Mouse (Mus musculus) A20 (cell line): ENCODE data around the gene Jmjd1c.

Source experiments
- DNase-seq: peaks from one replicate; pipeline ENCODE4 v3.0.0-alpha.2; 2011; ENCODE audit warnings: low read depth, low spot score

Jmjd1c gene

GRCm38 (mm10) chr10:67126859-67127758, 31.2 kb downstream of the Jmjd1c start:
- DNase-seq = peak; percentile 63

- no peak for DNase-seq
These were observed 33.6 kb downstream of the Jmjd1c start for GRCm38 (mm10) chr10:67129531-67129930.

GRCm38 (mm10) chr10:67131709-67132108, 35.8 kb downstream of the Jmjd1c start:
- DNase-seq = no peak

GRCm38 (mm10) chr10:67134322-67134721, 38.4 kb downstream of the Jmjd1c start:
- peak; percentile 24 for DNase-seq

- DNase-seq = peak; percentile 29
These were observed 41.5 kb downstream of the Jmjd1c start for GRCm38 (mm10) chr10:67137437-67137836.

- no peak for DNase-seq
These were observed 47.7 kb downstream of the Jmjd1c start for GRCm38 (mm10) chr10:67143661-67144060.

GRCm38 (mm10) chr10:67144269-67144668, 48.3 kb downstream of the Jmjd1c start:
- DNase-seq = no peak

GRCm38 (mm10) chr10:67145623-67146022, 49.7 kb downstream of the Jmjd1c start:
- DNase-seq = no peak

- DNase-seq = no peak
These were observed 55.8 kb downstream of the Jmjd1c start for GRCm38 (mm10) chr10:67151766-67152165.

GRCm38 (mm10) chr10:67154647-67155046, 58.7 kb downstream of the Jmjd1c start:
- DNase-seq = no peak

- no peak for DNase-seq
These were observed 78.1 kb downstream of the Jmjd1c start for GRCm38 (mm10) chr10:67174049-67174448.

GRCm38 (mm10) chr10:67176031-67176430, 80.1 kb downstream of the Jmjd1c start:
- no peak for DNase-seq

- DNase-seq = no peak
These were observed 81.0 kb downstream of the Jmjd1c start for GRCm38 (mm10) chr10:67176932-67177331.

- DNase-seq = peak; percentile 54
These were observed 81.5 kb downstream of the Jmjd1c start for GRCm38 (mm10) chr10:67177410-67177809.

GRCm38 (mm10) chr10:67180021-67180420, 84.1 kb downstream of the Jmjd1c start:
- peak; percentile 53 for DNase-seq

- DNase-seq = peak; percentile 82
These were observed 84.9 kb downstream of the Jmjd1c start for GRCm38 (mm10) chr10:67180799-67181198.

- peak; percentile 71 for DNase-seq
These were observed 86.7 kb downstream of the Jmjd1c start for GRCm38 (mm10) chr10:67182651-67183050.

- no peak for DNase-seq
These were observed 87.2 kb downstream of the Jmjd1c start for GRCm38 (mm10) chr10:67183086-67183485.

GRCm38 (mm10) chr10:67184441-67185070, 88.6 kb downstream of the Jmjd1c start:
- peak; percentile 55 for DNase-seq

- DNase-seq = peak; percentile 92
These were observed 89.7 kb downstream of the Jmjd1c start for GRCm38 (mm10) chr10:67185491-67186081.

GRCm38 (mm10) chr10:67186489-67186888, 90.6 kb downstream of the Jmjd1c start:
- peak; percentile 60 for DNase-seq

- DNase-seq = peak; percentile 77
These were observed 91.1 kb downstream of the Jmjd1c start for GRCm38 (mm10) chr10:67187001-67187453.
